Mouse (Mus musculus): ENCODE results near the gene Cited1.

- TF ChIP-seq EP300 (IDR thresholded peaks at IDR 0.05; ENCODE audit: insufficient read depth, low read depth, low read length), result no peak
- TF ChIP-seq CTCF (IDR thresholded peaks at IDR 0.05; ENCODE audit: low read depth, low read length), result no peak
Measured at GRCm38 (mm10) chrX:102250150-102250890, 1.7 kb downstream of the Cited1 start.
